Mouse (Mus musculus) liver, adult 10 weeks (tissue): ENCODE measurements around the gene Map3k12. TPM values are rescaled to one million over a fixed set of nuclear protein-coding genes. Genes with fewer than 3 reads are reported as not detected.

Source experiments
- polyA plus RNA-seq: library from polyadenylated mRNA; stranded (reverse); fragments of 350-450 nt; fragmentation: Illumina TruSeq; extraction: RNeasy Lipid Tissue Mini Kit (QIAGEN cat#74804); gene quantifications from one replicate; pipeline ENCODE4 v1.2.3, GENCODE M21; 2014; ENCODE audit warnings: low read depth, low replicate concordance

The Map3k12 gene
- 0.37 TPM for polyA plus RNA-seq

DNA sequence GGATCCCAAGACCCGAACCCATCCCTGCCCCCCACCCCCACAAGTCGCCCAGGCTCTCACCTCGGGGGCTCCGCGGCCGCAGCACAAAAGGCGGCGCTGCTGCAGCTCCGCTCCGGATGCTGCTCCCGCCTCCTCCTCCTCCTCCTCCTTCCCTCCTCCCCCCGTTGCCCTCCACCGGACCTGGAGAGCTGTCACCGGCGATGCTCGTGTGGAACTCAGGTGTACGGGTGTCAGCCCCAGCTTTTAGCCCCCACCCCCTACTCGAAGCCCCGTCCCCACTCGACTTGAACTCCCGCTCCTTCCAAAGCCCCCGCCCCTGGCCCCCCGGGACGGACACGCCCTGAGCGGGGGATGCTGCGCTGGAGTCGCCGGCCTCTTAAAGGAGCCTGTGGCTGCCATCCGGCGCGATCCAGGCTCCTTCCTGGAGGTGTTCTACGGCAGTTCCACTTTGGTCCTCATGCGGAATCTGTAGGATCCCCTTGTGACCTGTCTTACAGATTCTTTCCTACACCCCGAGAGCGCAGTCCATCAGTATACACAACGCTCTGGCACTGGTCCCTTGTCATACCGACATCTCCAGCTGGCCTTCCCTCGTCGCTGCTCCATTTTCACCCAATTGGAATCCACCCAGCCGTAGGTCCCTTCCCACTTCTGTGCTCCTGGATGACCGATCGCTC lies at the start of gene Map3k12:
Map3k12 (minus strand) TSS at position 337 of the 677 bp plus-strand sequence.

DNA sequence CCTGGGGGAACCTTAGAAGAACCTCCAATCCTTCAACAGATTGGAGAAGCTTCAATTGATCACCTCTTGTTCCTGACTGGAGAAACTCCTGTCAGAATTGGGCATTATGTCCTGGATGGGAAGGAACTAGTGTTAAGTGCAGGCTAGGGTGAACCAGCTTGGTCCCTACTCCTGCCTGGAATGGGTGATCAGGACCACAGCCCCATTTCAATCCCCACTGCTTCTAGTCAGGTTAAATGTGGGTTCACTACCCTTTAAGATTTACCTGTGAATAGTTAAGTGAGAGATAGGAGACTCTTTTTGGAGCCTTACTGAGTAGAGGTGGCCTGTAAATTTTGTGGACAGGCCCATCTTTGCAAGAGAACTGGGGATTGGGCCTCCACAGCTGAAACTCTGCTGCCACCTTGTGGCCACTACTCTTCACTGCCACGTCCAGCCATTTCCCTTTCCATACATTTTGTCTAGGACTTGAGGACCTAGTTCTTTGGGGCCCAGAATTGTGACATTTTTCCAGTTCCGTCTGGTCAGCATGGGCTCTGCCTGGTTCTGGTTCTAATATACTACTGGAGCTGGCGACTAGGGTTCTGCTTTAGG lies 8.1 kb upstream of the Map3k12 start, which contains the start of gene Npff:
Npff (minus strand) TSS at position 51 of the 594 bp plus-strand sequence.

DNA sequence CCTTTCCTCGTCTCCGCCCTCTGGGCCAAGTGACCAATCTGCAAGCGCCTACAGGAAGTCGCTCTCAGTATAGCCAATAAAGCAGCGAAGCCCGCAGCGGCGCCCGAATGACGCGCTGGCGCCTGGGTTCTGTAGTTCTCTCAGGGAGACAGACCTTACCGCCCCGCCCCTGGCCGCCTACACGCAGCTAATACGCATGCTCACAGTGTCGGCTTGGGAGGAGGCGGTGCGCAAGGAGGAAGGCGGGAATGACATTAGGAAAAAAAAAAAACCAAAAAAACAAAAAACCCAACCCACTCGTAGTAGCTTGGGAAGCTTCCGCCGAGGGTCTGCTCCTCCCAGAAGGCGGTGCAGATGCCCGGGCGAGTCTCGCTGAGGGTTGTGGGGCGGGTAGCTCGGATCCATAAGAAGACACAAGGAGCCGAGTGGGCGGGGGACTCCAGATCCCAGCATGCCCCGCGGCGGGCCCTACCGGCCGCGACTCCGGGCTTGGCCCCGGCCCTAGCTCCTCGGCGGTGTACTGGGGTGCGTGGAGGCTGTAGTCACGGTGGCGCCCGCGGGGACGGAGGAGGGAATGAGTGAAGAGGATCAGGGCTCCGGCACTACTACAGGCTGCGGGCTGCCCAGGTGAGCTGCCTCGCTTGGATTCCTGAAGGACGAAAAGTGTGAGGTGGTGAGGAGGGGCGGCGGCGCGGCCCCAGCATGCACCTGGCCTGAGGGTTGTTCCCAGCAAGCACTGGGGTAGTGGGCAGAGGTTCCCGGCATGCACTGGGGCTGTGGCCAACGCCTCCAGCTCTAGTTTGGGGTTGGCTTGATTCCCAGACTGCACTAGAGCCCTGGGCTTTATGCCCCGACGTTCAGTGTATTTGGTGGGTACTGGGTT lies 1.4 kb upstream of the Map3k12 start, which contains the start of gene Tarbp2:
Tarbp2 (plus strand) TSS at position 217 of the 883 bp plus-strand sequence.

DNA sequence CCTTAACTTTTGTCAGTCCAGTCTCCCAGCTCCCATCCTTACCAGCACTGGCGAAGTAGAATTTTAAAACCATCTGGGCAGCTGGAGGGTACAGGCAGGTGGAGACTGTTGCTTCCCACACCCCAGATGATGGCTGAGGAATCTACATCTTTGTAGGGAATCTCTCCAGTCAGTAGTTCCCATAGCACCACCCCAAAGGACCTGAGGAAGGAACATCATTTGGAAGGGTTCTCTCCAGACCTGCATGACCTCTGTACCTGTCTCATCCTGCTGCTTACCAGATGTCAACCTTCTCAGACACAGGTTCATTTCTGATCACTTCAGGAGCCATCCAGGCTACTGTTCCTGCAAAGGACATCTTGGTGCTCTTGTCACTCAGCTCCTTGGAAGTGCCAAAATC lies 13.4 kb downstream of the Map3k12 start, which contains the start of gene Gm10337:
Gm10337 (plus strand) TSS at position 276 of the 400 bp plus-strand sequence.

DNA sequence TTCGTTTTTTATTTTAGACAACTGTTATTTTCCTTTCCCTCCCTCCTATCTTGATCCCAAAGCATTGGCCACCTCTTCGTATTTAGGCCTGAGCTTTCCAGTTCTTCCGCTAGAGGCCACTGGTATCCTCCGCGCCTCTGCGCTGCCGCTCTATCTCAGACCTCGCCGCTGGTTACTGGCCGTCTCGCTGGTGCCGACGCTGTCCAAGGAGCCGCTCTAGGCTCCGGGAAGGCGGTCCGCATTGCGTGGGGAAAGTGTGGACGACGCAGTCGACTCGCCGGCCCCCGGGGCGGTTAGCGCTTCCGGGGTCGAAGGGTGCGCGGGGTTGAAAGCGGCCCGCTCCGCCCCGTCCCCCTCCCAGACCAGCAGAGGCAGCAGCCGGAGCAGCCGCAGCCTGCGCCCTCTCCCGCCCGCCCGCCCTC lies 46.7 kb downstream of the Map3k12 start, which contains the start of gene Pcbp2:
Pcbp2 (plus strand) TSS at position 357 of the 422 bp plus-strand sequence.

DNA sequence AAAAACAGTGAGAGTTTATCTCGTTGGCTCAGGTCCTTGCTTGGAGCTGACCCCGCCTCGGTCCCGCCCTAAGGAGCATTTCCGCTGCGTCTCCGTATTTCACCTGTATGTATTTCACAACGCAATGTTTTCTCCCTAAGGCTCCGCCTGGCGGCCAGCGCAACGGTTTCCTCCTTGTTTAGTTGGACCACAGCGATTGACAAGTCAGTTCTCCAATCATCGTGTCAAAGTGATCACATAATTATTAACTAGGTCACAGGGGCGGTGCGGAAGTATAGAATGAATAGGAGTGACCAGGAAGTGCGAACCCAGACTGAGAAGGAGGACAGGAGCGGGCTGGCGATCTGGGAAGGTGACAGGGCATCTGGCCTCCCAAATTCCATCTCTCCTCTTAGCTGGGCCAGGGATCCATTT lies 58.0 kb downstream of the Map3k12 start, which contains the start of gene Prr13:
Prr13 (plus strand) TSS at position 125 of the 414 bp plus-strand sequence.

Other genes with a start within 250 kb of the Map3k12 start
- gene Gm9918, start 246.5 kb downstream of the Map3k12 start, polyA plus RNA-seq = not detected
- 1.7 TPM for gene Mfsd5, start 237.6 kb downstream of the Map3k12 start, polyA plus RNA-seq
- gene Espl1, start 220.8 kb downstream of the Map3k12 start, polyA plus RNA-seq = not detected
- gene Pfdn5, start 190.9 kb downstream of the Map3k12 start, polyA plus RNA-seq = 50.1 TPM
- 10.0 TPM for gene Myg1, start 185.4 kb downstream of the Map3k12 start, polyA plus RNA-seq
- 2.5 TPM for gene Aaas, start 166.3 kb downstream of the Map3k12 start, polyA plus RNA-seq
- gene Sp7, start 149.9 kb downstream of the Map3k12 start, polyA plus RNA-seq = not detected
- 23.3 TPM for gene Sp1, start 110.9 kb downstream of the Map3k12 start, polyA plus RNA-seq
- gene Amhr2, start 71.7 kb downstream of the Map3k12 start, polyA plus RNA-seq = not detected
- gene Prr13, start 58.0 kb downstream of the Map3k12 start, polyA plus RNA-seq = 27.4 TPM
- 365 TPM for gene Pcbp2, start 46.5 kb downstream of the Map3k12 start, polyA plus RNA-seq
- gene Gm10337, start 13.3 kb downstream of the Map3k12 start, polyA plus RNA-seq = not detected
- gene Tarbp2, start 1.1 kb upstream of the Map3k12 start, polyA plus RNA-seq = 1.2 TPM
- gene Npff, start 7.9 kb upstream of the Map3k12 start, polyA plus RNA-seq = not detected
- gene Gm28047, start 108.0 kb upstream of the Map3k12 start, polyA plus RNA-seq = not detected
- 18.3 TPM for gene Atf7, start 108.4 kb upstream of the Map3k12 start, polyA plus RNA-seq
- 23.3 TPM for gene Atp5g2, start 155.3 kb upstream of the Map3k12 start, polyA plus RNA-seq
- 23.9 TPM for gene Calcoco1, start 205.1 kb upstream of the Map3k12 start, polyA plus RNA-seq